Mouse (Mus musculus) central nervous system, embryonic 14 days (tissue): ENCODE results near the gene Tpd52l2. TPM values are rescaled to one million over a fixed set of nuclear protein-coding genes. Genes with fewer than 3 reads are reported as not detected.

ENCODE experiments used
- polyA plus RNA-seq: library from polyadenylated mRNA; depleted of rRNA; stranded (reverse); fragments of >200 nt; gene quantifications from 2 replicates; pipeline ENCODE4 v1.2.3, GENCODE M21; 2012; rRNA removed

Tpd52l2 gene
- 124 TPM in 2 replicates for polyA plus RNA-seq

GRCm38 (mm10) chr2:181496831-181497547, at the start of gene Tpd52l2:
TSS of gene Tpd52l2 (plus strand) at chr2:181497142.

GRCm38 (mm10) chr2:181459153-181459672, 37.7 kb upstream of the Tpd52l2 start, which contains the start of gene Zbtb46:
TSS of gene Zbtb46 (minus strand) at chr2:181459426.

DNA sequence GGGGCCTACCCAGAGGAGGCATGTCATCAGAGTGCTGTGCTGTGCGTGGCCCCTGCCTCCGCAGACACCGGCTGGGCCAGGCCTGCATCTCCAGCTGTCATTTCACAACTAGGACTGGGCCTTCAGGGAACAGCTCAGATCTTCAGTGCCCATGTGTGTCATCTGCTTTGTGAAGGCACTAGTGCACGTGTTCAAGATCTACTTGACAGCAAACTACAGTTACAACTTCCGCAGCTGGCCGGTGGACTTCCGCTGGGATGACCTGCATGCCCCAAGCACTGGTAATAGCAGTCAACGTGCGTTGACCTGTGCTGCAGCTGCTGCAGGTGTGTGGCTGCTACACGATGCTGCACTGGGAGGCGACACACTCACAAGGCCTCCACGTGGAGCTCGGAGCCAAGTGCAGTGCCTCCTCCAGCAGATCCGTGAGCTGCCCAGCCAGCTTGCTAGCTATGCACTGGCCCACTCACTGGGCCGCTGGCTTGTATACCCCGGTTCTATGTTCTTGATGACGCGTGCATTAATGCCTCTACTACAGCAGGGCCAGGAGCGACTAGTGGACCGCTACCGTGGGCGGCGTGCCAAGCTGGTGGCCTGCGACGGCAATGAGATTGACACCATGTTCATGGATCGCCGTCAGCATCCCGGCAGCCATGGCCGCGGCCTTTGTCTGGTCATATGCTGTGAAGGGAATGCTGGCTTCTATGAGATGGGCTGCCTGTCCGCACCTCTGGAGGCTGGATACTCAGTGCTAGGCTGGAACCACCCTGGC, 3.6 kb upstream of the Tpd52l2 start, which contains the start of gene Abhd16b:
Abhd16b (plus strand) TSS at position 51 of the 772 bp plus-strand sequence.

DNA sequence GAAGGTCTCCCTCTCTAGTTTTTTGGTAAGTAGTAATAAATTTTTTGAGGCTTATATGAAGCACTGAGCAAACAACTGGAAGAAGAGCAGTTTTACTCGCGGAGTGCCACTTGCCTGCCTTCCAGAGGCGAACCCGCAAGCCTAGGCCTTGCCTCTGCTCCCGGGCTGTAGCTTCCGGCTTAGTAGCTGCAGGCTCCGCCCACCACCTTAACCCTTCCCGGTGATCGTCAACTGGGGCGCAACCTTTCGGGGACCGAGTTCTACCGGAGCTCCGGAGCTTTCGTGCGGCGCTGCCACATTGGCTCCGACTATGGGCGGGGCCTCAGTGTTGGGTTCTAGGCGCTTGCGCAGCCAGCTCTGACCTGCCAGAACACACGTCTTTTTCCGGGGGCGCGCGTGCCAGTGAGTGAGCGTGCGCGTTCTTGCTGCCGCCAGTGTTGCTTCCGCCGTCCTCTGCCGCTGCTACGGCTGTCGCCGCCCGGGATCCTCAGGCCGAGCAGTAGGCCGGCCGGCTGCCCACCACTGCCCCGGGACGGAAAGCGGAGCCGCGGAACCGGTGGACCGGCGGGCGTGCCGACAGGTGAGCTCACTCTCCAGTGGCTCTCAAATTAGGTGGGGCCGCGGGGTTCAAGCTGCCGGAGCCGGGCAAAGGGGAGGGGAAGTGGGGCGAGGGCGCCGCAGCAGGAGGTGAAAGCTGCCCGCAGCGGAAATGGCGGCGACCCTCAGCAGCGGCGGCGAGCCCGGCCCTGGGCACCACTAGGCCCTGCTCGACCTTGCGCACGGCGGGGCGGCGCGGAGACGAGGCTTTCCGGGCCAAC, 23.4 kb downstream of the Tpd52l2 start, which contains the start of gene Dnajc5:
Dnajc5 (plus strand) TSS at position 368 of the 818 bp plus-strand sequence.

Other genes starting within 250 kb of the Tpd52l2 start
- 32.1 and 35.0 TPM in 2 replicates for gene Gmeb2, start 209.1 kb upstream of the Tpd52l2 start, polyA plus RNA-seq
- gene Stmn3, start 182.6 kb upstream of the Tpd52l2 start, polyA plus RNA-seq: 686 and 740 TPM in 2 replicates
- 119 and 121 TPM in 2 replicates for gene Rtel1, start 177.4 kb upstream of the Tpd52l2 start, polyA plus RNA-seq
- gene Zgpat, start 132.2 kb upstream of the Tpd52l2 start, polyA plus RNA-seq: 122 and 128 TPM in 2 replicates
- 106 and 119 TPM in 2 replicates for gene Arfrp1, start 131.7 kb upstream of the Tpd52l2 start, polyA plus RNA-seq
- 110 and 111 TPM in 2 replicates for gene Lime1, start 117.1 kb upstream of the Tpd52l2 start, polyA plus RNA-seq
- 10.5 and 11.4 TPM in 2 replicates for gene Zbtb46, start 37.7 kb upstream of the Tpd52l2 start, polyA plus RNA-seq
- gene Abhd16b, start 3.9 kb upstream of the Tpd52l2 start, polyA plus RNA-seq: not detected in 2 replicates
- gene Dnajc5, start 23.3 kb downstream of the Tpd52l2 start, polyA plus RNA-seq: 136 and 141 TPM in 2 replicates
- gene Uckl1, start 87.8 kb downstream of the Tpd52l2 start, polyA plus RNA-seq: 140 and 143 TPM in 2 replicates
- 47.0 and 50.2 TPM in 2 replicates for gene Prpf6, start 94.7 kb downstream of the Tpd52l2 start, polyA plus RNA-seq
- 131 and 132 TPM in 2 replicates for gene Zfp512b, start 95.7 kb downstream of the Tpd52l2 start, polyA plus RNA-seq
- 106 and 110 TPM in 2 replicates for gene Samd10, start 102.1 kb downstream of the Tpd52l2 start, polyA plus RNA-seq
- 0.12 and 0.18 TPM in 2 replicates for gene Gm29797, start 159.9 kb downstream of the Tpd52l2 start, polyA plus RNA-seq
- 20.4 and 25.3 TPM in 2 replicates for gene Sox18, start 174.5 kb downstream of the Tpd52l2 start, polyA plus RNA-seq
- gene Tcea2, start 183.2 kb downstream of the Tpd52l2 start, polyA plus RNA-seq: 78.5 and 86.8 TPM in 2 replicates
- 75.0 and 83.6 TPM in 2 replicates for gene Rgs19, start 196.8 kb downstream of the Tpd52l2 start, polyA plus RNA-seq
- not detected in 2 replicates for gene Lkaaear1, start 201.3 kb downstream of the Tpd52l2 start, polyA plus RNA-seq
- 70.0 and 75.1 TPM in 2 replicates for gene Oprl1, start 217.9 kb downstream of the Tpd52l2 start, polyA plus RNA-seq